Comparison of ENCODE assay signal across 12 mouse cellular contexts in genomic region chr9:61723021-61723581, GRCm38 (mm10).
A peak's percentile ranks its signal among the peaks of the same experiment; 100 is the strongest.
DNase-seq lines count a peak whose midpoint lies in the region; ATAC-seq and TF ChIP-seq lines count a peak whose summit lies in the region.
"Had no signal": no experiment of that assay in that cellular context is flagged by ENCODE, and none has a peak within 500 bp of the region (broad histone marks: within the 10 kb centered on the region; RNA-seq: fewer than 3 reads in every experiment).

No protein-coding gene starts in this region.

- no peaks in the 10 kb centered on the region for H3K9me3 ChIP-seq in intestine, embryonic 14.5 days (ENCODE audit: control insufficient read depth, low read length)
- no peaks in the 10 kb centered on the region for H3K9me3 ChIP-seq in intestine, postnatal 0 days (ENCODE audit: control insufficient read depth)
- no peaks in the 10 kb centered on the region for H3K9me3 ChIP-seq in heart, embryonic 13.5 days
- no peaks in the 10 kb centered on the region for H3K9me3 ChIP-seq in kidney, embryonic 16.5 days (ENCODE audit: low read length)
- H3K9me3 ChIP-seq: hindbrain, embryonic 15.5 days; liver, embryonic 13.5 days had no signal

- peak; percentile 71 for ATAC-seq in intestine, embryonic 14.5 days (replicated peaks; ENCODE audit: low FRiP score, low TSS enrichment, low read depth)
- no peak for ATAC-seq in intestine, postnatal 0 days
- ATAC-seq in heart, embryonic 13.5 days (ENCODE audit: extremely low read depth, insufficient number of reproducible peaks, low FRiP score, low TSS enrichment), result no peak
- ATAC-seq in kidney, embryonic 16.5 days (ENCODE audit: low FRiP score, low TSS enrichment), result peak; percentile 62; the same call in 1 of the 2 replicates
- ATAC-seq in cerebellum, adult (ENCODE audit: insufficient number of reproducible peaks, low FRiP score, low TSS enrichment), result no peak

- peaks cover 17% of the 10 kb centered on the region; the same call in 1 of the 2 replicates for H3K4me1 ChIP-seq in intestine, embryonic 14.5 days (replicated peaks; ENCODE audit: control insufficient read depth, insufficient read depth, low read length)
- H3K4me1 ChIP-seq in intestine, postnatal 0 days (replicated peaks; ENCODE audit: control insufficient read depth, insufficient read depth, low read length), result no peaks in the 10 kb centered on the region
- H3K4me1 ChIP-seq in heart, embryonic 13.5 days, result peaks cover 23% of the 10 kb centered on the region
- peaks cover 8% of the 10 kb centered on the region; the same call in 1 of the 2 replicates for H3K4me1 ChIP-seq in kidney, embryonic 16.5 days (ENCODE audit: insufficient read depth, low read length)
- peaks cover 2% of the 10 kb centered on the region; the same call in 1 of the 2 replicates for H3K4me1 ChIP-seq in small intestine, adult 2 months (ENCODE audit: control insufficient read depth, insufficient read depth, insufficient read length, low read length)
- H3K4me1 ChIP-seq: liver, embryonic 13.5 days had no signal

- no peaks in the 10 kb centered on the region for H3K36me3 ChIP-seq in intestine, embryonic 14.5 days (ENCODE audit: control insufficient read depth, insufficient read depth, low read length)
- H3K36me3 ChIP-seq in intestine, postnatal 0 days (ENCODE audit: control insufficient read depth, insufficient read depth), result no peaks in the 10 kb centered on the region
- H3K36me3 ChIP-seq in heart, embryonic 13.5 days, result no peaks in the 10 kb centered on the region
- no peaks in the 10 kb centered on the region for H3K36me3 ChIP-seq in kidney, embryonic 16.5 days (ENCODE audit: insufficient read depth, low read length)
- no peaks in the 10 kb centered on the region for H3K36me3 ChIP-seq in small intestine, adult 2 months (ENCODE audit: control insufficient read depth, insufficient read depth, low read length)
- H3K36me3 ChIP-seq: hindbrain, embryonic 15.5 days; liver, embryonic 13.5 days; neural tube, embryonic 12.5 days had no signal

- DNase-seq in intestine, embryonic 14.5 days (ENCODE audit: low spot score), result peak; percentile 70
- DNase-seq in embryo, embryonic 11 days, result no peak
- no peak for DNase-seq in MN1 (ENCODE audit: low spot score)
- DNase-seq: liver, embryonic 13.5 days; thymus, postnatal 14 days had no signal

- no peak overlapping the region for H3K4me3 ChIP-seq in intestine, embryonic 14.5 days (ENCODE audit: low read depth, low read length)
- no peak overlapping the region for H3K4me3 ChIP-seq in intestine, postnatal 0 days (ENCODE audit: low read depth, low read length)
- H3K4me3 ChIP-seq in heart, embryonic 13.5 days, result no peak overlapping the region
- H3K4me3 ChIP-seq in kidney, embryonic 16.5 days (ENCODE audit: low read length), result no peak overlapping the region
- no peak overlapping the region for H3K4me3 ChIP-seq in small intestine, adult 2 months (ENCODE audit: low read depth, low read length)
- H3K4me3 ChIP-seq: hindbrain, embryonic 15.5 days; liver, embryonic 13.5 days; neural tube, embryonic 12.5 days had no signal

- no peak for TF ChIP-seq CTCF in intestine, postnatal 0 days (IDR thresholded peaks at IDR 0.05; ENCODE audit: low read depth)
- TF ChIP-seq CTCF in small intestine, adult 2 months (IDR thresholded peaks at IDR 0.05; ENCODE audit: extremely low read depth, insufficient read length, insufficient replicate concordance, low read depth, low read length), result no peak

- 40% methylated on average over 8 of the region's 8 CpGs for WGBS in intestine, embryonic 14.5 days
- 46% methylated on average over 8 of the region's 8 CpGs for WGBS in intestine, postnatal 0 days
- WGBS in heart, embryonic 13.5 days, result 51% methylated on average over 8 of the region's 8 CpGs
- WGBS in kidney, embryonic 16.5 days, result 29% methylated on average over 8 of the region's 8 CpGs
- WGBS in small intestine, adult 2 months, result 30% methylated on average over 8 of the region's 8 CpGs

- H3K9ac ChIP-seq in intestine, embryonic 14.5 days (ENCODE audit: low read length), result no peak overlapping the region
- H3K9ac ChIP-seq in intestine, postnatal 0 days (ENCODE audit: low read depth, low read length), result no peak overlapping the region
- H3K9ac ChIP-seq in heart, embryonic 13.5 days, result no peak overlapping the region
- H3K9ac ChIP-seq in kidney, embryonic 16.5 days (replicated peaks; ENCODE audit: low read length), result no peak overlapping the region
- H3K9ac ChIP-seq: hindbrain, embryonic 15.5 days; liver, embryonic 13.5 days; neural tube, embryonic 12.5 days had no signal

- peak overlapping the region; percentile 55 for H3K27ac ChIP-seq in intestine, embryonic 14.5 days (ENCODE audit: low read depth)
- no peak overlapping the region for H3K27ac ChIP-seq in intestine, postnatal 0 days (ENCODE audit: low read depth, low read length)
- peak overlapping the region; percentile 25 for H3K27ac ChIP-seq in heart, embryonic 13.5 days (replicated peaks)
- no peak overlapping the region for H3K27ac ChIP-seq in kidney, embryonic 16.5 days (ENCODE audit: low read length)
- H3K27ac ChIP-seq in small intestine, adult 2 months (ENCODE audit: insufficient read depth, low read depth, low read length), result peak overlapping the region; percentile 56; the same call in 1 of the 2 replicates
- H3K27ac ChIP-seq: hindbrain, embryonic 15.5 days; liver, embryonic 13.5 days; neural tube, embryonic 12.5 days had no signal

- no peak for TF ChIP-seq POLR2A in small intestine, adult 2 months (IDR thresholded peaks at IDR 0.05; ENCODE audit: low read depth, low read length)

- H3K27me3 ChIP-seq in intestine, embryonic 14.5 days (replicated peaks; ENCODE audit: control insufficient read depth, insufficient read depth, low read length), result no peaks in the 10 kb centered on the region
- H3K27me3 ChIP-seq in intestine, postnatal 0 days (replicated peaks; ENCODE audit: control insufficient read depth, insufficient read depth, low read length), result no peaks in the 10 kb centered on the region
- peaks cover 57% of the 10 kb centered on the region for H3K27me3 ChIP-seq in heart, embryonic 13.5 days (replicated peaks)
- peaks cover 4% of the 10 kb centered on the region; the same call in 1 of the 2 replicates for H3K27me3 ChIP-seq in kidney, embryonic 16.5 days (ENCODE audit: insufficient read depth, low read length)
- no peaks in the 10 kb centered on the region for H3K27me3 ChIP-seq in small intestine, adult 2 months (ENCODE audit: control insufficient read depth, insufficient read depth, low read length)
- H3K27me3 ChIP-seq: hindbrain, embryonic 15.5 days had no signal

- no peak overlapping the region for H3K4me2 ChIP-seq in intestine, embryonic 14.5 days (ENCODE audit: low read length)
- H3K4me2 ChIP-seq in intestine, postnatal 0 days (replicated peaks; ENCODE audit: low read depth), result no peak overlapping the region
- H3K4me2 ChIP-seq in heart, embryonic 13.5 days, result no peak overlapping the region
- no peak overlapping the region for H3K4me2 ChIP-seq in kidney, embryonic 16.5 days (replicated peaks; ENCODE audit: low read depth, low read length)
- H3K4me2 ChIP-seq: hindbrain, embryonic 15.5 days; liver, embryonic 13.5 days; neural tube, embryonic 12.5 days had no signal

Comparison
In these comparisons a context has a peak if more than half of its experiments do, and no peak if none do; other contexts are left out.
1. ATAC-seq: peak in intestine, embryonic 14.5 days (single experiment) and kidney, embryonic 16.5 days (single experiment); none in intestine, postnatal 0 days (single experiment), heart, embryonic 13.5 days (single experiment) and cerebellum, adult (single experiment).
2. H3K27ac ChIP-seq: peak in intestine, embryonic 14.5 days (single experiment), heart, embryonic 13.5 days (single experiment) and small intestine, adult 2 months (single experiment); none in intestine, postnatal 0 days (single experiment) and kidney, embryonic 16.5 days (single experiment).